Mouse (Mus musculus): Measurements from ENCODE around the gene Arhgef18. TPM values are rescaled to one million over a fixed set of nuclear protein-coding genes. Genes with fewer than 3 reads are reported as not detected.

Gene Arhgef18
- polyA plus RNA-seq, 1 experiment from 2014 or later, result 12.0 TPM

DNA sequence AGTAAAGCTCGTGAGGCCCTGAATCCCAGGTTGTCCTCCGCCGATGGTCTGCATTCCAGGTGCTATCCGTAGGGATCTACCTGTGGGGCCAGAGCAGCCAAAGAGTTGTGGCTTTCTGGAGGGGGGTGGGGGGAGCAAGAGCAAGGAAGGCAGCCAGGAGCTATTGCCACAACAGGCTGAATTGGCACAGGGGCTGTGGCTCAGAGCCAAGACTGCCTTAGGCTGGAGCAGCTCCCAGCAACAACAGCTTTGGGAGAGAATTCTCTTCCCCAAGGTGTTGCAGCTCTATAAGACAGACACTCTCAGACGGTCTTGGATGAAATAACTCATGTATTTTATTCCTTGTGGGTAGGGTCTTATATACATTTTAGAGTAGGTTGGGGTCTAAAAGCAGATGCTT, 25.7 kb upstream of the Arhgef18 start:
- H3K4me3 ChIP-seq, result no peak overlapping the region
- H3K4me2 ChIP-seq, result no peak overlapping the region
- H3K27me3 ChIP-seq, result 0 out of 2 replicates have a peak, but pooled peaks cover 3% of the 10 kb centered on the region
- no peak overlapping the region for H3K9ac ChIP-seq
- 89% methylated on average over 5 of the region's 5 CpGs for WGBS
- no peaks in the 10 kb centered on the region for H3K36me3 ChIP-seq
- no peak overlapping the region for H3K27ac ChIP-seq
- no peak for ATAC-seq (ENCODE audit: low FRiP score)
- H3K9me3 ChIP-seq, result no peaks in the 10 kb centered on the region
- H3K4me1 ChIP-seq (replicated peaks), result no peaks in the 10 kb centered on the region

DNA sequence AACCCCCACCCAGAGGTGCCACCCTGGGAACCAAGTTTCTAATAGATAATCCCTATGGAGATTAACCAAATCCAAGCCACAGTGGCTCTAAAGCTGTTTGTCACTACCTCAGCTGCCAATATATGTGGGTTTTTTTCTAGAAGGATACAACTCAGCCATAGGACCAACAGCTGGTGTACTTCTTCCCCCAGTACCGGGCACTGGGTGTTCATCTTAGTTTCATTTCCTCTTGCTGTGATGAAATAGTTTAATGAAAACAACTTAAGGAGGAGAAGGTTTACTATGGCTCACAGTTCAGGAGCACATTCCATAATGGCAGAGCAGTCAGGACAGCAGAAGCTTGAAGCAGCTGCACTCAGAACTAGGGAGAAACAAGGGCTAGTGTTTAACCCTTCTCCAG, 24.7 kb upstream of the Arhgef18 start:
- Histone ChIP-seq H3K9ac (no peak overlapping the region), H3K4me1 (replicated peaks) (no peaks in the 10 kb centered on the region), H3K4me2 (no peak overlapping the region), H3K27me3 (no peaks in the 10 kb centered on the region), H3K9me3 (no peaks in the 10 kb centered on the region), H3K36me3 (no peaks in the 10 kb centered on the region), H3K4me3 (no peak overlapping the region), H3K27ac (no peak overlapping the region)
- WGBS, result 83% methylated on average over 1 of the region's 1 CpGs
- no peak for ATAC-seq (ENCODE audit: low FRiP score)

DNA sequence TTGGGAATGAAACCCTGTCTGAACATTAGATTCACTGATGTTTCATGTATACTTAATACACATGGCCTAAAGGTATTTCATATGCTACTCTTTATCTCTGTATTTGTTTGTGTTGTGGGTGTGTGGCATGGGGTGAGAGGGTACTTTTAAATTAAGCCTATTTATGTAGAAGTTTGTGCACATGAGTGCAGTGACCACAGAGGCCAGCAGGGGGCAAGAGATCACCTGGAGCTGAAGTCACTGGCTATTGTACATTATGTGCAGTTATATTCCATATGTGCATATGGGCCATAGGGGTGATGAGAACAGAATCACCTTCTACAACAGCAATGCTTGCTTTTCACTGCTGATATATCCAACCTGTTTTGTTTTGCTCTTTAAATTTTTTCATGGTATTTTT, 17.1 kb upstream of the Arhgef18 start:
- no peak for ATAC-seq (ENCODE audit: low FRiP score)
- Histone ChIP-seq H3K9me3 (no peaks in the 10 kb centered on the region), H3K27me3 (no peaks in the 10 kb centered on the region), H3K4me2 (no peak overlapping the region), H3K4me3 (no peak overlapping the region), H3K36me3 (no peaks in the 10 kb centered on the region), H3K9ac (no peak overlapping the region), H3K27ac (no peak overlapping the region), H3K4me1 (replicated peaks) (no peaks in the 10 kb centered on the region)

DNA sequence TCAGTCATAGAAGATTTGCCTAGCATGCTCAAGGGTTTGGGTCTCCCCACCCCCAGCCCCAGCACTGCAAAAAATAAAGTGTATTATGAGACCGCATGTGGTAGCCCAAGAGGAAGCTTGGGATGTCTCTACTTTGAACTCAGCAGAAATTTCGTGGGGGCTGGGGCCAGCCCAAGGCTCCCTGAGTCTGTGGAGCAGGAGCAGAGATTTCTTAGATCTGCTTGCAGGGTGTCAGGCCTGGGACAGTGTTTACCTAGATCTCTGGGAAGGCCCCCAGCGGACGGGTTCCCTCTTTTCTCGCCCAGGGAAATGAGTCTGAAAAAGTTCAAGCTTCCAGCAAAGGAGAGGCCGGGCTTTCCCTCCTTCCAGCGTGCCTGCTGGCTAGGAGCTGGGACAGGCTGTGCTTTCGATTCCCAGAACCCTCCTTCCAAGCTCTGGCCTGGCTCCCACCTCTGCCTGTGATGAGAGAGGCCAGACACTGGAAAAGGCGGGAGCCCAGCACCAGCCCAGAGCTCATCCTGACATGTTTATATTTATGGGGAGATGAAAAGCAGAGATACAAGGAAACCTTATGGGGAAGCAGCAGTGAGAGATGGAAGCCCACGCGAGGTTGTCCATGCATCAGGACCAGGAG, 16.0 kb upstream of the Arhgef18 start:
- 71% methylated on average over 11 of the region's 11 CpGs for WGBS

DNA sequence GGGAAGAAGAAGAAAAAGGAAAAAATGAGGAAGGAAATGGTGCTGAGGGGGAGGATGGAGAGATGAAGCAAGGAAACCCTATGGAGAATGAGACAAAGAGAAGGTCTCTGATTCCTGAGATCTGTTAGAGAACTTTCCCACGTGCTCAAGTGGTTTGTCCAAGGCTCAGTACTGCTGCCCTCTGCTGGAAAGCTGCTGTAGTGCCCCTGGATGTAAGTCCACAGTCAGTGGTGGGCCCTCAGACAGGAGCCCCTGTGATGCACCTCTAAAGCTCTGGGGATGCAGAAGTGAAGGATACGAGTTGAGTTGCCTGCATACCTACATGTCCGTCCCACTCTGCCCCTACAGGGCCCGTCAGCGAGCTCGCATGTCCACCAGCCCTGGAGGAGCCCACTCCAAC, 5.5 kb upstream of the Arhgef18 start:
- H3K4me1 ChIP-seq (replicated peaks), result peaks cover 2% of the 10 kb centered on the region
- no peak overlapping the region for H3K9ac ChIP-seq
- no peak for ATAC-seq (ENCODE audit: low FRiP score)
- H3K9me3 ChIP-seq, result no peaks in the 10 kb centered on the region
- H3K4me3 ChIP-seq, result no peak overlapping the region
- no peaks in the 10 kb centered on the region for H3K36me3 ChIP-seq
- 0 out of 2 replicates have a peak, but pooled peaks cover 2% of the 10 kb centered on the region for H3K27me3 ChIP-seq
- H3K4me2 ChIP-seq, result no peak overlapping the region
- 36% methylated on average over 6 of the region's 6 CpGs for WGBS
- H3K27ac ChIP-seq, result no peak overlapping the region

More for the DNA sequence above, 16.0 kb upstream of the Arhgef18 start:
- Histone ChIP-seq H3K27me3 (no peaks in the 10 kb centered on the region), H3K27ac (no peak overlapping the region), H3K4me1 (replicated peaks) (no peaks in the 10 kb centered on the region), H3K4me2 (no peak overlapping the region), H3K36me3 (no peaks in the 10 kb centered on the region), H3K9ac (no peak overlapping the region), H3K4me3 (no peak overlapping the region), H3K9me3 (no peaks in the 10 kb centered on the region)
- no peak for ATAC-seq (ENCODE audit: low FRiP score)

DNA sequence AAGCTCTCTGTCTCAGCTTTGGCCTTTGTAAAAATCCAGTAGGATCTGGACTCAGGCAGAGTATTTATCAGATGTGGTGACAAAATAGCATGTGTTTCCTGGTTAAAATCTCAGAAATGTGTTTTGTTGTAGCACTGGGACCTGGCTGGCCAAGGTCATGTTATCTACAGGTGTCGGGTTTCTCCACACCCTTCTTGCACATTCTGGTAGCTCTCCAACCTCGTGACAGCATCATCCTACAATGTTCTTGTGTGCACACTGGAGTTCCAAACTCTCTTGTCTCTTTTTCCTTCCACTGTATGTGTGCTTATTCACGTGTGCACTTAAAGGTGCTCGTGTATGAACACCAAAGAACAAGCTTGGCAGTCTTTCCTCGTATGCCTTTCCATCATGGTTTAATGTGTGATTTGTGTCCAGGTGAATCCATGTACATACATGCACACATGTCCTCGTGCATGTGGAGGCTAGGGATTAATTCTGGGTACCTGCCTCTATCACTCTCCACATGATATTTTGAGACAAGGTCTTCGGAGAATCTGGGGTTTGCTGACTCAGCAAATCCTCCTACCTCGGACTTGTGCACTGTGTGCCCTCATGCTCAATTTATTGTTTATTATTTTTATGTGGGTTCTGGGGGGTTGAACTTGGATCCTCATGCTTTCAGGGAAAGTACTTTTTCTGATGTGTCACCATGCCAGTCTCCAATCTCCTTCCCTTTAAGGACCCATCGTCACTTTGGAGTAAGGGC, 4.0 kb upstream of the Arhgef18 start:
- H3K4me1 ChIP-seq (replicated peaks), result peaks cover 12% of the 10 kb centered on the region
- 0 out of 2 replicates have a peak, but pooled peaks cover 2% of the 10 kb centered on the region for H3K27me3 ChIP-seq
- H3K27ac ChIP-seq, result no peak overlapping the region
- no peak for ATAC-seq (ENCODE audit: low FRiP score)
- no peak overlapping the region for H3K4me2 ChIP-seq
- no peaks in the 10 kb centered on the region for H3K36me3 ChIP-seq
- H3K9me3 ChIP-seq, result no peaks in the 10 kb centered on the region
- H3K9ac ChIP-seq, result no peak overlapping the region
- 80% methylated on average over 9 of the region's 9 CpGs for WGBS
- H3K4me3 ChIP-seq, result no peak overlapping the region

DNA sequence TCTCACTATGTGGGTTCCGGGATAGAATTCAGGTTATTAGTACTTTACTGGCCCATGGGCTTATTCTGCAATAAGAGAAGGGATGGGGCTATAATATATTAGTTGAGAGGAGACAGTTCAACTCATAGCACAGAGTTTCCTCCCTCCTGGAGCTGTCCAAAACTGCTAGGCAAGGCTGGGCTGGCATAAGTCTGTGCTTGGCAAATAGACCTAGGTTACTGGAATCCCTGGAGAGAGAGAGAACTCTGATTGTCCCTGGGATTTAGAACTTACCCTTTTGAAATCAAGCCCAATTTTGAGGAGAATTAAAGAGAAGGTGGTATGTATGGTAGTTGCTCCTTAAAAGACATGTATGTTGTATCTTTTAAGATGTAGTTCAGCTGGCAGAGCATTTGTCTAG, 3.3 kb upstream of the Arhgef18 start:
- ATAC-seq (ENCODE audit: low FRiP score), result no peak
- 0 out of 2 replicates have a peak, but pooled peaks cover 2% of the 10 kb centered on the region for H3K27me3 ChIP-seq
- no peaks in the 10 kb centered on the region for H3K9me3 ChIP-seq
- no peak overlapping the region for H3K27ac ChIP-seq
- H3K9ac ChIP-seq, result no peak overlapping the region
- H3K4me1 ChIP-seq (replicated peaks), result peaks cover 19% of the 10 kb centered on the region
- no peak overlapping the region for H3K4me3 ChIP-seq
- no peak overlapping the region for H3K4me2 ChIP-seq
- WGBS, result 97% methylated on average over 1 of the region's 1 CpGs
- no peaks in the 10 kb centered on the region for H3K36me3 ChIP-seq

DNA sequence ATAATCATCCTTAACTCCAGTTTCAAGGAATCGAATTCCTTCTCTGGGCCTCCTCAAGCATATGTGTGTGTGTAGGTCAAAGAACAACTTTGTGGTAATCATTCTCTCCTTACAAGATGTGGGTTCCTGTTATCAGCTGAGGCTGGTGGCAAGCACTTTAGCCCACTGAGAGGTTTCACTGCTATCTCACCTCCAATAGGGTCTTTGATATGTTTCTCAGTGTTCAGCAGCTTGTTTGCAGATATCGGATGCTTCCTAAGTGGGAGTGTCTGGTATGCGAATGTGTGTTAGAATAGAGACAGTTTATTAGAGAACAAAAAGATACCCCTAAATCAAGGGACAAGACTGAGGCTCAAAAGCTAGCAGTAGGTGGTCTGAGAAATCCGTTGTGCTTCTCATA, 513 bp upstream of the Arhgef18 start:
- no peak overlapping the region for H3K27ac ChIP-seq
- ATAC-seq (ENCODE audit: low FRiP score), result no peak
- WGBS, result 59% methylated on average over 4 of the region's 4 CpGs
- no peaks in the 10 kb centered on the region for H3K9me3 ChIP-seq
- H3K36me3 ChIP-seq, result peaks cover 9% of the 10 kb centered on the region
- 0 out of 2 replicates have a peak, but pooled peaks cover 2% of the 10 kb centered on the region for H3K27me3 ChIP-seq
- H3K4me3 ChIP-seq, result peak overlapping the region; percentile 83
- H3K4me1 ChIP-seq (replicated peaks), result peaks cover 33% of the 10 kb centered on the region
- peak overlapping the region; percentile 90 for H3K4me2 ChIP-seq
- H3K9ac ChIP-seq, result peak overlapping the region; percentile 90; the same call in 1 of the 2 replicates

DNA sequence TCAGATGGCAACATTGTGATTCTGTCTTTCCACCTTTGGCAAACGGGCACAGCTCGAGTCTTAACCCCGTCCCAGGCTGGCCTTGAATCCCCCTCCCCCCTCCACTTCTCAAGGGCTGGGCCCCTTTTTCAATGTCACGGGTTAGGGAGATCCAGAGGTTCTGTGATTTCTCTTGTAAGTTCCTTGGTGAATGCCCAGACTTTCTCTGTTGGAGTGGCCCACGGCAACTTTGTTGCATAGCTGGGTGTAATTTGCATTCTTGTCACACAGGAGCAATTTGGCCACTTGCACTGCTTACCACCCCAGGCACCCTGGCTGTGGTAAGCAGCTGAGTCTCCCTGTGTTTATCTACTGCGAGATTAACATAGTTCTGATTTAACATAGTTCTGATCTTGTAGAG, 1.8 kb downstream of the Arhgef18 start:
- no peak for ATAC-seq (ENCODE audit: low FRiP score)
- 8% methylated on average over 6 of the region's 6 CpGs for whole genome bisulfite sequencing
- Histone ChIP-seq H3K9ac (peak overlapping the region; percentile 49), H3K27ac (peak overlapping the region; percentile 69), H3K27me3 (0 out of 2 replicates have a peak, but pooled peaks cover 2% of the 10 kb centered on the region), H3K36me3 (peaks cover 9% of the 10 kb centered on the region), H3K4me3 (peak overlapping the region; percentile 83; the same call in 1 of the 2 replicates), H3K4me2 (peak overlapping the region; percentile 90), H3K4me1 (replicated peaks) (peaks cover 33% of the 10 kb centered on the region), H3K9me3 (no peaks in the 10 kb centered on the region)

DNA sequence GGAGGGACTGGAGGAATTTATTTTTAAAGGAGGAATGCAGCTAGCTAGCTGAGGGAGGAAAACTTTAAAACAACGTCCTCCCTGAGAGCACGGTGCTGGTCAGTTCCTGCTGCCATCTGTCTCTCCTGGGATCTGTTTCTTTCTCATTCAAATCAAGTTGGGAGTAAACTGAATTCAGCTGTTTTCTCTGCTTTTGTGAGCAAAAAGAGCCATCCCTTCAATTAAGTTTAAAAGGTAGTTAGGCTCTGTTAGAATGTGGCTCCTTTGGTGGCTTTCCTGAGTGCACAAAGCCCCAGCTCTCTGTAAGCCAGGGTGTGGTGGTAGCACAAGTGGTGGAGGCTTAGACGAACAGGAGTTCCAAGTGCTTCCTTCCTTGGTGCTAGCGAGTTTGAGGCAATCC, 2.4 kb downstream of the Arhgef18 start:
- no peaks in the 10 kb centered on the region for H3K9me3 ChIP-seq
- peaks cover 9% of the 10 kb centered on the region for H3K36me3 ChIP-seq
- no peak for ATAC-seq (ENCODE audit: low FRiP score)
- H3K4me3 ChIP-seq, result 0 out of 2 replicates have a peak overlapping the region, but pooled peaks have one; percentile 83
- WGBS, result 16% methylated on average over 4 of the region's 4 CpGs
- H3K9ac ChIP-seq, result peak overlapping the region; percentile 14
- H3K27me3 ChIP-seq, result no peaks in the 10 kb centered on the region
- peak overlapping the region; percentile 69 for H3K27ac ChIP-seq
- peaks cover 33% of the 10 kb centered on the region for H3K4me1 ChIP-seq (replicated peaks)
- peak overlapping the region; percentile 90 for H3K4me2 ChIP-seq

DNA sequence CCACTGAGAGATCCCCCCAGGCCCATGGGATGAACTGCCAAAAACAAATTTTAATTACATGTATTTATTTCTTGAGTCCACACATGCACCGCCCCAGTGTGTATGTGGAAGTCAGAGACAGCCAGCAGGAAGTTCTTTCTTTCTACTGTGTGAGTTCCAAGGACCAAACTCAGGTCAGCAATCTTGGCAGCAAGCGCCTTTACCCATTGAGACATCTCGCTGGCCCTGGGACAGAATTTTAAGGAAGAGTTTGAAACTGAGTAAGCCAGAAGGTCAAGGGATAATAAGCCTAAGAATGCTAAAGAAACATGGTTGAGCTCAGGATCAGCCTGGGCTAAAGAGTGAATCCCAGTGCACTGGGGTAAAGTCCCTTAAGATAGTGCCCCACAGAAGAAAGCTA, 4.8 kb downstream of the Arhgef18 start:
- no peak overlapping the region for H3K4me2 ChIP-seq
- peaks cover 28% of the 10 kb centered on the region for H3K4me1 ChIP-seq (replicated peaks)
- H3K27me3 ChIP-seq, result no peaks in the 10 kb centered on the region
- WGBS, result 94% methylated on average over 3 of the region's 3 CpGs
- no peak overlapping the region for H3K9ac ChIP-seq
- peaks cover 20% of the 10 kb centered on the region for H3K36me3 ChIP-seq
- no peak overlapping the region for H3K27ac ChIP-seq
- H3K4me3 ChIP-seq, result no peak overlapping the region
- no peak for ATAC-seq (ENCODE audit: low FRiP score)
- no peaks in the 10 kb centered on the region for H3K9me3 ChIP-seq

DNA sequence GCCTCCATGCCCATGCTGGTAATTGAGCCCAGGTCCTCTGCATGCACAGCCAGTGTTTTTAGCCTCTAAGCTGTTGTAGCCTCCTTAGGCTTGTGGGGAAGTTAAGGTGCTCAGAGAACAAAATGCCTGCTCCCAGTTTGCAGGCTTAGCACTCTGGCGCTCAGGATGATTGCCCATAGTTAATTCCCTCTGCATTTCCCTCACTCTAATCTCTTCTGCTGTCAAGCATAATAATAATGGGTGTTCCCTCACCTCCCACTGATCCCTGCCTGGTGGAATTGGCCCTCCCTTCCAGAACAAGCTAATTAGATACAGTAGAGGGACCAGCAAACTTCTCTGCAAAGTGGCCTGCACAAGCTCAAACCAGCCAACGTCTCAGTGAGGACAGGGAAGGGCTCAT, 7.7 kb downstream of the Arhgef18 start:
- Histone ChIP-seq H3K9me3 (no peaks in the 10 kb centered on the region), H3K4me1 (replicated peaks) (0 out of 2 replicates have a peak, but pooled peaks cover 4% of the 10 kb centered on the region), H3K4me2 (no peak overlapping the region), H3K4me3 (no peak overlapping the region), H3K27me3 (no peaks in the 10 kb centered on the region), H3K9ac (no peak overlapping the region), H3K36me3 (peaks cover 26% of the 10 kb centered on the region), H3K27ac (no peak overlapping the region)
- no peak for ATAC-seq (ENCODE audit: low FRiP score)
- WGBS, result 57% methylated on average over 2 of the region's 2 CpGs
